Mouse (Mus musculus): ENCODE measurements around the gene Luzp2. TPM values are rescaled to one million over a fixed set of nuclear protein-coding genes. Genes with fewer than 3 reads are reported as not detected.

The Luzp2 gene
- polyA plus RNA-seq, 1 experiment from 2014 or later, result 33.3 TPM

DNA sequence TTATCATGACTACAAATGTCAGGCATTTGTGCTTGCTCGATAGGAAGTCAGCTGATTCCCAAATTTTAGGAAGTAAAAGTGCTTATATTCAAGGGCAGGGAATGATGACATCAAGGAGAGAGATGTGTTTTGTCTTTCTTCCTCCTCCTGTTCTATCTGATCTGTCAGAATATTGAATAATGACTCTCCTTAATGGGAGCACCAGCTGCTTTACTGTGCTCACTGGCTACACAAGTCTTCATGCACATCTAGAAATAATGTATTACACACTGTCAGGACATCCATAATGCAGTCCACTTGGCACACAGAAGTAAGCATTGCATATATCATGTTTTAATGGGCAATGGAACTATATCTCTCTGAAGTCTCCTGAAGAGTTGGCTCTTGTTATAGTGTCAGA lies 17.6 kb downstream of the Luzp2 start:
- 58% methylated on average over 1 of the region's 1 CpGs for WGBS
- H3K4me1 ChIP-seq (ENCODE audit: control insufficient read depth, insufficient read depth, low read length), result no peaks in the 10 kb centered on the region

DNA sequence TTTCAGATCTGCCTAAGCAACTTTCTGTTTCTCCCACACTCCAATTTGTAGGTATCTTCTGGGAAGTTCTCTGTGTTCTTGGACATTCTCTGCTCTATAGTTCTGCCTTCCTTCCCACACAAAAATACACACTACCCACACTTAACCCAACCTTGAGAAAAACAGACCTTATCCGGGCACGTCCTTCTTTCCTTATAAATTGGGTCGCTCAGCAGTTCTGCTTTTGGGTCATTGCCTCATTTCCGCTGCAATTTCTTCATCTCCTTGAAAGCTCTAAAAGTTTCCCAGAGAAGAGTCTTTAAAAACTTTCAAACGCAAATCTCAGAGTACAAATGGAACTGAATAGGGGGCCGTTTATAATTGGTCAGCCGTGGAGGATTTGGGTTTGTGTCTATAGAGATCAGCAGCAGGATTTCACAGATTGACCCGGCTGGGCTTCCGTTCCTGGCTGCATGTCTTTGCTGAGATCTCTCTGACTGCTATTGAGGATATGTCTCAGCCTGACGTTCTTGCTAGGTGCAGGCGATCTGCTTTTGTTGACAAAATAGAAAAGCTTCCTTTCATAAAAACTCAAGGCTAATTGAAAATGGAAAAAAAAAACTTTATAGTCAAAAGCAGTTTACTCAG lies 26.0 kb downstream of the Luzp2 start:
- Histone ChIP-seq H3K27ac (ENCODE audit: low read depth, low read length) (no peak overlapping the region), H3K9ac (replicated peaks; ENCODE audit: low read depth, low read length) (no peak overlapping the region), H3K4me1 (ENCODE audit: control insufficient read depth, insufficient read depth, low read length) (no peaks in the 10 kb centered on the region), H3K4me3 (ENCODE audit: low read depth, low read length) (no peak overlapping the region), H3K27me3 (ENCODE audit: control insufficient read depth, insufficient read depth, low read length) (no peaks in the 10 kb centered on the region), H3K4me2 (ENCODE audit: low read depth, low read length) (no peak overlapping the region), H3K36me3 (ENCODE audit: control insufficient read depth, insufficient read depth, low read length) (no peaks in the 10 kb centered on the region), H3K9me3 (ENCODE audit: control insufficient read depth, low read length) (no peaks in the 10 kb centered on the region)
- 53% methylated on average over 11 of the region's 11 CpGs for WGBS
- no peak for ATAC-seq (ENCODE audit: low read depth)

More for the DNA sequence above, 17.6 kb downstream of the Luzp2 start:
- H3K27ac ChIP-seq (ENCODE audit: low read depth, low read length), result no peak overlapping the region
- H3K27me3 ChIP-seq (ENCODE audit: control insufficient read depth, insufficient read depth, low read length), result no peaks in the 10 kb centered on the region
- H3K4me2 ChIP-seq (ENCODE audit: low read depth, low read length), result no peak overlapping the region
- H3K4me3 ChIP-seq (ENCODE audit: low read depth, low read length), result no peak overlapping the region
- H3K9ac ChIP-seq (replicated peaks; ENCODE audit: low read depth, low read length), result no peak overlapping the region
- ATAC-seq (ENCODE audit: low read depth), result no peak
- H3K9me3 ChIP-seq (ENCODE audit: control insufficient read depth, low read length), result no peaks in the 10 kb centered on the region
- no peaks in the 10 kb centered on the region for H3K36me3 ChIP-seq (ENCODE audit: control insufficient read depth, insufficient read depth, low read length)

DNA sequence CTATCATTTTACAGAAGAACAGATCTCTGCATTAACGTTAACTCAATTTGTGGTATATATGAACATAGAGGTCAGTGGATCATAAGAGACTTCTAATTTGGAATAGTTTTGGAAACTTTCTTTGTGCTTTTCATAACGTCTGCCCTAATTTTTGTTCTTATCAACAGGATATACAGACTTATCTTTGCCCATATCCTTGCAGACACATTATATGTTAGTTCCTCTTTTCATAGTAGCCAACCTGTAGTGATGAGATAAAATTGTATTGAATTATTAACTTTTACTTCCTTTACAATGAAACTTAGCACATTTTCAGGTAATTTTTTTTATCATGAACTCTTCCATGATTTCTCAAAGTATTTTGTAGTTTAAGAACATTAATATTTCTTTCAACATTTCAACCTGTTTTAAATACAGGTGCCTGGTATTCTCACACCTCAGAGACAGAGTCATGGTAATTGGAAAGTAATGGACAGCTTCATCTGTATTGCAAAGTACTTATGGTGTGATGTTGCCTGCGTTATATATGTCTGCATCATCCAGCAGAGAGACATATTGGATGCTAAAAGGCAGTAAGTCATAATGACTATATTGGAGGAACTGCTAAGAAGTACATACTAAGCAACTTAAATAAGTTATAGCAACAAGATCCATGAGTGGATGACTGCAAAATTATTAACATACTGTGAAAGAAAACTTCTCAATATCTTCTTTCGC lies 43.8 kb downstream of the Luzp2 start:
- ATAC-seq (ENCODE audit: low read depth), result no peak
- WGBS, result 89% methylated on average over 4 of the region's 4 CpGs
- H3K9me3 ChIP-seq (ENCODE audit: control insufficient read depth, low read length), result no peaks in the 10 kb centered on the region
- H3K4me1 ChIP-seq (ENCODE audit: control insufficient read depth, insufficient read depth, low read length), result no peaks in the 10 kb centered on the region
- H3K4me2 ChIP-seq (ENCODE audit: low read depth, low read length), result no peak overlapping the region
- no peak overlapping the region for H3K4me3 ChIP-seq (ENCODE audit: low read depth, low read length)
- no peak overlapping the region for H3K27ac ChIP-seq (ENCODE audit: low read depth, low read length)
- H3K27me3 ChIP-seq (ENCODE audit: control insufficient read depth, insufficient read depth, low read length), result no peaks in the 10 kb centered on the region
- no peaks in the 10 kb centered on the region for H3K36me3 ChIP-seq (ENCODE audit: control insufficient read depth, insufficient read depth, low read length)
- H3K9ac ChIP-seq (replicated peaks; ENCODE audit: low read depth, low read length), result no peak overlapping the region

DNA sequence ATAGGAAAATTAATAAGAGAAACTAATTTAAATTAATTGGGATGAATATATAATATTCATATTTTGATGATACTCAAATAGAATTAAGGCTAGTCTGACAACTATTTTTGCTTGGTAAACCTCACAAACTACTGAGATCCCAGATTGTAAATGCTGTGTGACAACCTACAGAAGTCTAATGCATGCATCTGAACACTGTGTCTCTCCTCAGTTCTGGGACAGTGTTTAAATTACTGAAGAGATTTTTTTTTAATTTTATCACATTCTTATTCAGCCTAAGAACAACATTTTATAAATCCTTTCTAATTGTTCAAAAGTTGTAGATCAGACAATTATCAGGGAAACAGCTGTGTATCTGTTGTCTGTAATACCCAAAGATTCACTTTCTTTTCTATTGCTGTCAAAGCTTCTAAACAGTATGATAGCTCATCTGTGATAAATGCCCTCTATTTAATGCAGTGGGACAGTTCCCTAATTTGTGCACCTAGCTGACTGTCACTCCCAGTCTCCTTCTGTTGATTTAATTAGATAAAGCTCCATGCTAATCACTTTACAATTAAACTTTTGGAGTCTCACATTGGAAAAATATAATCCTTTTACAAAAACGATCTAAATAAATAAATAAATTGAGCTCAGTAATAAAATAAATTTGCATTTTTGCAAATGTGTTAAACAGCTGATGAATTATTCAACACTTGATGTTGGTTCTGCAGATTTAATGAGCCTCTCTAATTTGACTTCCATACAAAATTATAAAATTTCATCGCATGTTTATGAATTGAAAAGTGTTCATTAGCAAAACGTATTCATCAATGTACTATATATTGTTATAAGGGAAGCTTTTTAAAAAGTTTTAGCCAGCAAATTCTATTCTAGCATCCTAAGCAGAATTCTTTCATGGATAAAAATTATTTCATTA lies 58.7 kb downstream of the Luzp2 start:
- H3K9ac ChIP-seq (replicated peaks; ENCODE audit: low read depth, low read length), result no peak overlapping the region
- H3K36me3 ChIP-seq (ENCODE audit: control insufficient read depth, insufficient read depth, low read length), result no peaks in the 10 kb centered on the region
- H3K27me3 ChIP-seq (ENCODE audit: control insufficient read depth, insufficient read depth, low read length), result no peaks in the 10 kb centered on the region
- H3K4me3 ChIP-seq (ENCODE audit: low read depth, low read length), result no peak overlapping the region
- H3K4me1 ChIP-seq (ENCODE audit: control insufficient read depth, insufficient read depth, low read length), result no peaks in the 10 kb centered on the region
- no peaks in the 10 kb centered on the region for H3K9me3 ChIP-seq (ENCODE audit: control insufficient read depth, low read length)
- 52% methylated on average over 3 of the region's 3 CpGs for WGBS
- H3K27ac ChIP-seq (ENCODE audit: low read depth, low read length), result no peak overlapping the region
- no peak for ATAC-seq (ENCODE audit: low read depth)
- H3K4me2 ChIP-seq (ENCODE audit: low read depth, low read length), result no peak overlapping the region

DNA sequence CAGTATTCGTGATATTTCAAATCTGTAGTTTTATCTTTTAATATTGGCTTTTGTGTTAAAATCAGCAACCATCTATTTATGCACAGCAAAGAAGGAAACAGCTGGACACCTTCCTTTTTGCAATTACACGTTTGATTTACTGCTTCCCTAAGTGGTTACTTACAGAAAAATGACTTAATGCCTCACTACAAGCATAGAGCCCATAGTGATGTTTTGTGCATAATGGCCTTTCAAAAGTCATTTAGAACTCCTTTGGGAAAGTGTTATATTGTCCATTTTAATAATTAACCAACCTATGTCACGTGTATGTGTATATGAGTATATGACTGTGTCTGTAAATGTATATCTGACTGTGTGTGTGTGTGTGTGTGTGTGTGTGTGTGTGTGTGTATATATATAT lies 63.3 kb downstream of the Luzp2 start:
- H3K4me3 ChIP-seq (ENCODE audit: low read depth, low read length), result no peak overlapping the region
- H3K27ac ChIP-seq (ENCODE audit: low read depth, low read length), result no peak overlapping the region
- no peaks in the 10 kb centered on the region for H3K9me3 ChIP-seq (ENCODE audit: control insufficient read depth, low read length)
- no peaks in the 10 kb centered on the region for H3K27me3 ChIP-seq (ENCODE audit: control insufficient read depth, insufficient read depth, low read length)
- ATAC-seq (ENCODE audit: low read depth), result peak; percentile 51; the same call in 1 of the 2 replicates
- WGBS, result 63% methylated on average over 3 of the region's 3 CpGs
- H3K4me2 ChIP-seq (ENCODE audit: low read depth, low read length), result no peak overlapping the region
- H3K36me3 ChIP-seq (ENCODE audit: control insufficient read depth, insufficient read depth, low read length), result no peaks in the 10 kb centered on the region
- H3K9ac ChIP-seq (replicated peaks; ENCODE audit: low read depth, low read length), result no peak overlapping the region
- H3K4me1 ChIP-seq (ENCODE audit: control insufficient read depth, insufficient read depth, low read length), result no peaks in the 10 kb centered on the region

DNA sequence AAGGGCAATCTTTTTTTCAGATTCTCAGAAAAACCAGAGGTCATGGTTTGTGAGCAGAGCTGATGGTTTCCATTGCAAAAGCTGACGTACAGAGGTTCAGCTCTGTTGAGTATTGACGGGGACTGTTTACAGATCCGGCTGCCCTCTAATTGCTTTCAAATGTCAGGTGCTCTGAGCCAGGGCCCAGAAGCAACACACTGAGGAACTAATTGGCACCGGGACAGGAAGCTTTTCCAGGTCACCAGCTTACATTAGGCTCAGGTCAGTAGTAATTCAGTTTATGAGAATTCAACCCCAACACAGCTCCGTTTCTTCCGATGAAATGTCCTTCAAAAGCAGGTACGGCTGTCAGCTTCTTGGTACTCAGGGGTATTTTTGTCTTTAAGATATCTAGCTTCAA lies 74.7 kb downstream of the Luzp2 start:
- Histone ChIP-seq H3K9ac (replicated peaks; ENCODE audit: low read depth, low read length) (no peak overlapping the region), H3K27me3 (ENCODE audit: control insufficient read depth, insufficient read depth, low read length) (no peaks in the 10 kb centered on the region), H3K36me3 (ENCODE audit: control insufficient read depth, insufficient read depth, low read length) (no peaks in the 10 kb centered on the region), H3K9me3 (ENCODE audit: control insufficient read depth, low read length) (no peaks in the 10 kb centered on the region), H3K4me1 (ENCODE audit: control insufficient read depth, insufficient read depth, low read length) (no peaks in the 10 kb centered on the region), H3K4me2 (ENCODE audit: low read depth, low read length) (no peak overlapping the region), H3K27ac (ENCODE audit: low read depth, low read length) (no peak overlapping the region), H3K4me3 (ENCODE audit: low read depth, low read length) (no peak overlapping the region)
- WGBS, result 71% methylated on average over 7 of the region's 7 CpGs
- no peak for ATAC-seq (ENCODE audit: low read depth)

DNA sequence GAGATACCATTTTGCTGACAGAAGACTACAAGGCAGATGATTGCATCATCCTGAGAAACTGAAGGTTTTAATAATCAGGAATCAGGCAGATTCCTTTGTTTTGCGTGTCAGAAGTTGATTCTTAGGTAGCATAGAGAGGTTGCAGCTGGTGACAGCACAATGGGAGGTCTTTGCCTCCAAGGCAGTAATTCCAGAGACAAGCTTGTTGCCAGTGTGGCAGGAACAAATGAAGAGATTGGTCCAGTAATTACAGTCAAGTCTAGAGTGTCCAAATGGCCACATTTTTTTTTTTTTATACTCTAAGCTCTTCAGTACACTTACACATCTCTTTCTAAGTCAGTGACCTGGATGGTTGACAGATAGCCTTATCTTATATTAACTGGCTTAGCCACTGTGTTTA lies 78.7 kb downstream of the Luzp2 start:
- Histone ChIP-seq H3K9me3 (ENCODE audit: control insufficient read depth, low read length) (no peaks in the 10 kb centered on the region), H3K9ac (replicated peaks; ENCODE audit: low read depth, low read length) (no peak overlapping the region), H3K27me3 (ENCODE audit: control insufficient read depth, insufficient read depth, low read length) (no peaks in the 10 kb centered on the region), H3K36me3 (ENCODE audit: control insufficient read depth, insufficient read depth, low read length) (no peaks in the 10 kb centered on the region), H3K4me2 (ENCODE audit: low read depth, low read length) (no peak overlapping the region), H3K27ac (ENCODE audit: low read depth, low read length) (no peak overlapping the region), H3K4me3 (ENCODE audit: low read depth, low read length) (no peak overlapping the region), H3K4me1 (ENCODE audit: control insufficient read depth, insufficient read depth, low read length) (no peaks in the 10 kb centered on the region)
- ATAC-seq (ENCODE audit: low read depth), result no peak
- 37% methylated on average over 1 of the region's 1 CpGs for WGBS

DNA sequence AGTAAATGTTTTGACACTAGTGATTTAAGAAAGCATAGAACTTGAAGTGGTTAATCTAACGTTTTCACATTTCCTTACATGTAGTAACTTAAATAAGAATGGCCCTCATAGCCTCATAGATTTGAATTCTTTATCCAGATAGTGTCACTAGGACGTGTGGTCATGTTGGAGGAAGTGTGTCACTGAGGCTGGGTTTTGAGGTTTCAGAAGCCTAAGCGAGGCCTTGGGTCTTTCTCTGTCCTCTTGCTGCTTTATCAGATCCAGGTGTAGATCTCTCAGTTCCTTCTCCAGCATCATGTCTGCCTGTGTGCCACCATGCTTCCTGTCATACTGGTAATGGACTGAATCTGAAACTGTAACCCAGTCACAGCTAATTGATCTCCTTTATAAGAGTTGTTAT lies 86.7 kb downstream of the Luzp2 start:
- Histone ChIP-seq H3K36me3 (ENCODE audit: control insufficient read depth, insufficient read depth, low read length) (no peaks in the 10 kb centered on the region), H3K4me2 (ENCODE audit: low read depth, low read length) (no peak overlapping the region), H3K9ac (replicated peaks; ENCODE audit: low read depth, low read length) (no peak overlapping the region), H3K27me3 (ENCODE audit: control insufficient read depth, insufficient read depth, low read length) (no peaks in the 10 kb centered on the region), H3K27ac (ENCODE audit: low read depth, low read length) (no peak overlapping the region), H3K4me3 (ENCODE audit: low read depth, low read length) (no peak overlapping the region), H3K9me3 (ENCODE audit: control insufficient read depth, low read length) (no peaks in the 10 kb centered on the region), H3K4me1 (ENCODE audit: control insufficient read depth, insufficient read depth, low read length) (no peaks in the 10 kb centered on the region)
- WGBS, result 86% methylated on average over 3 of the region's 3 CpGs
- ATAC-seq (ENCODE audit: low read depth), result no peak

DNA sequence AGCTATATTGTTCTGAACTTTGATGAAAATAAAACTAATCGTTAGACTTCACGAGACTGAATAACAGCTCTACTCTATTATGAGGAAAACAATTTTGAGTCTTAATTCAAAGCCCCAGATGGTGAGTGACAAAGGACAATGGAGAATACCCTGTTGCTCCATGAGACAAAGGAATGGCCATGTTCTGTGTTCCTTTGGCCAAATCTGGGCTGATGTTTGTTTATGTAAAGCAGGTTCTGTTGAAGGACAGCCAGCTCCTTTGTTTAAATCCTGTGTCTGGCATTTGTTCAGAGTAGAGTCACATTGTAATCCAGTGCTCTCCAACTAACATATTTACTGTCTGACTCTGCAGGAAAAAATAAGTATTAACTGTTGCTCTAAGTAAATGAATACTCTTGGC lies 121.5 kb downstream of the Luzp2 start:
- no peak for ATAC-seq (ENCODE audit: low read depth)
- Histone ChIP-seq H3K9ac (replicated peaks; ENCODE audit: low read depth, low read length) (no peak overlapping the region), H3K27me3 (ENCODE audit: control insufficient read depth, insufficient read depth, low read length) (no peaks in the 10 kb centered on the region), H3K4me2 (ENCODE audit: low read depth, low read length) (no peak overlapping the region), H3K36me3 (ENCODE audit: control insufficient read depth, insufficient read depth, low read length) (no peaks in the 10 kb centered on the region), H3K9me3 (ENCODE audit: control insufficient read depth, low read length) (no peaks in the 10 kb centered on the region), H3K4me3 (ENCODE audit: low read depth, low read length) (no peak overlapping the region), H3K4me1 (ENCODE audit: control insufficient read depth, insufficient read depth, low read length) (no peaks in the 10 kb centered on the region), H3K27ac (ENCODE audit: low read depth, low read length) (no peak overlapping the region)
- WGBS, result 78% methylated on average over 2 of the region's 2 CpGs
